Mouse (Mus musculus): Measurements from ENCODE around the gene Tmprss13.

The Tmprss13 gene

DNA sequence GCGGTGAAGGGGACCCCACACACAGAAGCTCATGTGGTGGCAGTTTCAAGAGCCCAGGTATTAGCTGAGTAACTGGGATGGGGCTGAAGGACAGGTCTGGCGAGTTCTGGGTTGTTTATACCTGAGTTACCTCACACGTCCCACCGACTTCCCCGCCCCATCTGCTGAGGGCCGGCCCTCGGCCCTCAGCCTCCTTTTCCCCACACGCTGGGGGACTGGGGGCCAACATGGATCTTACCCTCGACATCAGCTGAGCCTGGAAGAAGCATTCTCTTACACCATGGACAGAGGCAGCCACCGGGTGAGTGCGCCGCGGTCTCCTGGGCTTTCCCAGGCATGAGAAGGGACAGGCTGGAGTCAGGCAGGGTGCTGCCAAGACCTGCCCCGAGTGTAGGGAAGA, at the start of gene Tmprss13:
Gene Tmprss13 (plus strand): TSS at position 246 of the 400 bp plus-strand sequence.
- DNase-seq (ENCODE audit: low spot score in 2 of 2) = no peak

DNA sequence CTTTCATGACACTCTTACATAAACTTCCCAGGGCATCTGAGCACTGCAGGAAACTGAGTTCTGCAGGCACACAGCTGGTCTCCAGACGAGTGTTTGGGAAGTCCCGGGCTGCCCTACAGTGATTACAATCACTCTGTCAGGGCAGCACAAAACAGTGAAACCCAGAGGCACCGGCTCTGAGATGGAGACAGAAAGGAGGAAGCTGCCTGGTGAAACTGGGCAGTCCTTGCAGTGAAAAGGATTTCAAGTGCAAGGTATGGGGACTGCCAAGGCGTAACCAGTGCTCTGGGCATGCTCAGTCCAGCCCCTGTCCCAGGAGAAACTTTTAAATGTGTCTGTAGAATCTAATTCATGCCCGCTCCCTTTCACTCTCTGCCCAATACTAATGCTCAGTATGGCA, 46.7 kb upstream of the Tmprss13 start:
- peak in 1 of 2 experiments; percentile 34 for DNase-seq (ENCODE audit: low spot score in 2 of 2)

DNA sequence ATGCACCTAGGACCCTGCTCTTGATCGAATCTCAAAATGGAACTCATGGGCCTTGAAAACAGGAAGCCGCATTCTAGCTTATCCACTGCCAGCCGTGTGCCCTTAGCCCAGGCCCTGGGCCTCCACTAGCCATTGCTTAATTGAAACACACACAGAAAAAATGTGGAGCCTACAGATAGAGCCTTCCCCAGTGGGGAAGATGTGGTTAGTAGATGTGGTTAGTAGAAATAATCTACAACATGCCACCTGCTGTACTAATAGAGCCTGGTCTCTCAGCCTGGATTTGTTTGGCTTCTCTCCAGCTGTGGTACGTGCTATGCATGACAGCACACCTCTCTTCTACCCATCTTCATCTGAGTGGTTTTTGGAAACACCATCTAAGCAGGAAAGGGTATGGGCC, 44.7 kb upstream of the Tmprss13 start:
- DNase-seq (ENCODE audit: low spot score in 2 of 2) = no peak

DNA sequence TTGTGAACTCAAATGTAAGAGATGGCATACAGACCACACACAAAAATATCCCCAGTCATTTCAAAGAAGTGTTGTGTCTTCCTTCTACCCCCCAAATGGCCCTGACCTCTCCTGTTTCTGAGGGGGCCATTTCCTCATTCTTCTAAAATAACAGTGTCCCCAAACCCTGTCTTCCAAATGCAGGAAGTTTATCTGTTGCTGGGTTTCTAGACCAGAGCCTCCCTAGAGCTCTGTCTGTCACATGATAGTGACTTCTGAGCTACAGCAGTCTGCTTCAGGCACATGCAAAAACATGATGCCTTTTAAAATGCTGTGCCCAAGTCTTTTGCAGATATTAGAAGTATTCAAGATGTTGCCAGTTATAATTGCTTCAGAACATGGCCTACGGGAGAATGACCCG, 44.3 kb upstream of the Tmprss13 start:
- DNase-seq (ENCODE audit: low spot score in 2 of 2) = peak in 1 of 2 experiments; percentile 49

DNA sequence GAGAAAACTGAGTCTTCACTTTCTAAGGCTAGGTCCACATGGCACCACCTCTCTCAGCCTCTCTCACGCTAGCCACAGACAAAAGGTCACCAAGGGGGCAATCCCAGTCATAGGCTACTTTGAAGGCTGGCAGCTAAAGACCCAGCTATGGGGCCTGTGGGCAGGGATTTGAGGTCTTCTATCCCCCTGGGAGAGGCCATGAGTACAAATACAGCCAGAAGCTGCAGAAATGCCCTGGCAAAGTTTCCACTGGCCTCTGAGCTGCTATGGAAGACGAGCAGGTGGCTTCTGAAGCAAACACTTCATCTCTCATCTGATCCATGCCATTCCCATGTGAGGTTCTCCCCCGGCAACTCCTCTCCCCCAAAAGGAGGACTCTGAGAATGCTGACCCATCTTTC, 38.8 kb upstream of the Tmprss13 start:
- DNase-seq (ENCODE audit: low spot score in 2 of 2) = no peak

DNA sequence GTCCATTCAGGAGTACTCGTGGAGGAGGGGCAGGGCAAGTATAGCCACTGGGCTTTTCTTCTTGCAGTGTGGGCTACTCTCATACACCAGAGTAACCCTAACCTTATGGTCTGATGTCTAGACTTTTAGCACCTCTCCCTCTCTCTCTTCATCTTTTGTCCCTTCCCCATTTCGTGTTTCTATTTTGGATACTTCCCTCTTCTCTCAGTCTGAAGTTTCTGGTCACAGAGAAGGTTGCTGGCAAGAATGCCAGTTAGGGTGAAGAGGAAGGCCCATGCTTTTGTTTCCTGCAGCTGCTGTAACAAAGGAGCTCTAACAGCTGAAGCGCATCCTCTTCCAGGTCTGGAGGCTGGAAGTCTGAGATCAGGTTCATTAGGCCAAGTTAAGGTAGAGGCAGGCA, 38.0 kb upstream of the Tmprss13 start:
- no peak for DNase-seq (ENCODE audit: low spot score in 2 of 2)

DNA sequence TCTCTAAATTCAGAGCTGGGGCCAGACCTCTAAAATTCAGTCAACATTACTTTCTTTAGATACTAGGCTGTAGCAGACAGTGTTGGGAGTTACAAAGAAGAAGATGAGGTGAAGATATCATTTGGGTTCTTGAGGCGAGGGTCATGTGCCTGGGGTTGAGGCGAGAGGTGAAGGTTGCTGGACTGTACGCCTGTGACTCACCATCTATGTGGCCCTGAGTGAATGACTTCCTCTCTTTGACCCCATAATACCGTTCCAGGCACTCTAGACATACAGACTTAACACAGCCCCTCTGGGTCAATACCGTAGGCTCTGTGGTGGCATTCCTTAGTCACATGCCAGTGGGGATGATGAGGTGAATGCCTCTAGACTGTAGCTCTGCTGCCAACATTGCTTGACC, 36.4 kb upstream of the Tmprss13 start:
- DNase-seq (ENCODE audit: low spot score in 2 of 2) = no peak

DNA sequence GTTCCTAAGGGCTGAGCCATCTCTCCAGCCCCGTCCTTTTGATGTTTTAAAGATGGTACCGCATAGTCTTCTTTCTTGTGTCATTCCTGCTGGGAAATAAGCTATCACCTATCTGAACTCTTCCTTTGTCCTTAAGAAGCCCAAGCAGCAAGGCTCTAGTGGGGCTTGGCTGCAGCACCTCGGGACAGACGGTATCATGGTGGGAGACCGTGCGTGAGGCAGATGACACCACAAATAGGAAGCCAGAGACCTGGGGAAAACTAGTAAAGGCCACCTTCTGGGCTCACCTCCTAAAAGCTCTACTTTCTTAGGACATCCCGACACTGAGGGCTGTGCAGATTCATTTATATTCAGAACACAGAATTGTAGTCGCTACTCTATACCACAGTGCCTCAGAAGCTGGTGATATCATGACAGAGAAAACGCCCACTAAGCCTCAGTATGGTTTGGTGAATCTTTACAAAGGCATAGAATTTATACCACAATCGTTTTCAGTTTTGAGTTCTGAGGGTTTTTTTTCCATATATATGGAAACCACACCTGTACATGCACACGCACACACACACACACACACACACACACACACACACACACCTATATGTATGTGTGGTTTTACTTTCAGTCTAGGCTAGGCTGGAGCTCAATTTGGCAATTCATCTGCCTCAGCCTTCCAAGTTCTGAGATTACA, 27.3 kb upstream of the Tmprss13 start:
- DNase-seq (ENCODE audit: low spot score in 2 of 2) = no peak

DNA sequence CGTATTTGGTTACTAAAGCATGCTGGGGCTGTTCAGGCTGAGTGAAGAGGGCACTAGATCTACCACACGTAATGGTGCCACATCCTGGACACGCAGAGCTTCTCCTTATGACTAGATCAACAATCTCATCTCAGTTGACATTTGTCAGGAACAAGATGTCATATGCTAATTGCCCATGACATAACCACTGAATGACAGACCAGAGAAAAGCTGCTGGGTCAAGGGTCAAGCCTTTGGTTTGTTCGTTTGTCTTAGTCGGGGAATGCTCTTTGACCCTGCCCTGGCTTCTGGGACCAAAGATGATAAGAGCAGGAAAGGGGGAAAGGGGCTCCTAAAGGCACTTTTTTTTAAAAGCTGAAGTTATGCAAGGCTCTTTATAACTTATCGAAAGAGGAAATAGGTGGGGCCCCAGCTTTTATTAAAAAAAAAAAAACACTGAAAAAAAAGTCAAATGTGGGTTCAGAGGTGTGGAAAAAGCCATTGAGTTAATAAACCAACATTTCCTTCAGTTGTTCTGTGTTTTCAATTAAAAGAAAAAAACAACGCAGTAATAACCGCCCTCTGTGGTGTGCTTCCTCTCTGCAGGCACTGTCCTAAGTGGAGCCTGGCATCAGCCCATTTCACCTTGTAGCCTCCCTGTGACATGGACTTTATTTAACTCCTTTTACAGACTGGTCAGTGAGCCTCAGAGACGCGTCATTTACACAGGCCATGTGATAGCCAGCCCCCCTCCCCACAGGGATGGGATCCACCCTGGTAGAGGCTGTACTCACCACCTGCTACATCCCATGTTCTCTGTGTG, 24.5 kb upstream of the Tmprss13 start:
- no peak for DNase-seq (ENCODE audit: low spot score in 2 of 2)

DNA sequence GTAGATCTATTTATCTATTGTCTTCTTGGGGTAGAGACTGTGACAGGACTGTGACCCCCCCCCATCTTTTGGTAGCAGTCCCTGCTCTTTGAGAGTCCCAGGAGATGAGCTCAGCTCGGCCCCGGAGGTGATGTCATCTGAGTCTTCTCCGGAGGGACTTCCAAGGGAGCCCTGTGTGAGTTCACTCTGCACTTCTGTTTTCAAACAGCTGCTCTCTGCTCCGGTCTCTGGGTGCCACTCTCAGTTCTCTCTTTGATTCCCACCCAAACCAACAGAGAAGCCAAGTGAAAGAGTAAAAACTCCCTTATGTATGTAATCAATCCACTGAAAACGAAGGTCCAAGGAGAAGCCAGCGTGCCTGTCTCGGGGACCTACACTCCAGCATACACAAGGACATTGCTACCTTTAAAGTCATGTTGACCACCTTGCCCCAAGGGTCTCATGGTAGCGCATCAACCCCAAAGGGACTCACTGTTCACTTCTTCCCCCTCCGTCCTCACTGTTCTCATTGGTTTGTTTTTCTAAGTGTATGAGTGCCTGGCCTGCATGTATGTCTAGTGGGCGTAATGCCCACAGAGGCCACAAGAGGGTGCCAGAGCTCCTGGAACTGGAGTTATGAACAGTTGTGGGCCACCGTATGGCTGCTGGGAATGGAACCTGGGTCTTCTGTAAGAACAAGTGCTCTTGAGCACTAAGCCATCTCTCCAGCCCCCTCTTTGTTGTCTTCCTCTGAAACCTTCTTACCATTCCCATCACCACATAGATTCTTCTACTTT, 19.5 kb upstream of the Tmprss13 start:
- DNase-seq (ENCODE audit: low spot score in 2 of 2) = peak; percentile 45 to 61

DNA sequence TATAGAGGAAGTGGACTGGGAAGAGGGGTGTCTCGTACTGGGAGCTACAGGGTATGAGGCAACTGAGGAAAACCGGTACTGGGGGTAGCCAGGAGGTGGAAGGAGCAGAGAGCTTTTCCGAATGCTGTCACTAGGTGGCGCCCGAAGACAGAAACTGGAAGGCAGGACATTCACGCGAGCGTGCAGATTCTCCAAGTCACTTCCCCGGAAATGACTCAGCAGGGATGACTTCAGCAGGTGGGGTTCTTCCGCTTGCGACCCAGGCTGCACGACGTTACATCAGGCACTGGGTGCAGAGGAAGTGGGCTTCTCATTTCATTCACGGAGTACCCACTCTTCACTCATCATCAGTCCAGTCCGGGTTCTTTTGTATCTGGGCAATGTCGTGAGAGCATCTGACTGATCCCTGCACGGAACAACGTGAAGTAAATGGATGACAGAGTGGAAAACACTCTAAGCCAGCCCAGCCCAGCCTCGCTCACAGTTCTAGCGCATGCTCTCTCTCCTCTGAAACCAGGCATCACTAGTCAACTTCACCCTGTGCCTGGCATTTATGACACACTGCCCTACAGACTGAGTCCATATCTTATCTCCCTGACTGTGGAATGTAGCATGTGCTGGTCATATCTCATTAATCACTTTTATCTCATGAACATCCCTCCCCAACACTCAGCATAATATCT, 18.3 kb upstream of the Tmprss13 start:
- peak; percentile 91 to 94 for DNase-seq (ENCODE audit: low spot score in 2 of 2)

DNA sequence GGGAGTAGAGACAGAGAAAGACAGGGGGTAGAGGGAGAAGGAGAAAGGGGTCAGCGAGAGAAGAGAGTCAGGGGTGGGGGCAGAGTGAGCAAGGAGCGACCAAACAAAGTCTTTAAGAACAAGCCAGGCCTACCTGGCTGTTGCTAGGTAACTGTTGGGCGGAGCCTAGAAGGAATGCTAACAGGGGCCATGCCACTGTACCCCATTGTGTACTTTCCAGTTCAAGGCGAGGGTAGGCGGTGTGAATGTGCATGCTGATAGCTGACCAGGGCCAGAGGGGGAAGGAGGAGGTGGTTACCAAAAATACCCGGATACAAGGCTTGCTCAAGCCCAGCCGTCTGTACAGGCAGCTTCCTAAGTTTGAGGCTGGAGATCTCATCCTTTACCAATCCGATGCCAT, 17.1 kb upstream of the Tmprss13 start:
- DNase-seq (ENCODE audit: low spot score in 2 of 2) = no peak

DNA sequence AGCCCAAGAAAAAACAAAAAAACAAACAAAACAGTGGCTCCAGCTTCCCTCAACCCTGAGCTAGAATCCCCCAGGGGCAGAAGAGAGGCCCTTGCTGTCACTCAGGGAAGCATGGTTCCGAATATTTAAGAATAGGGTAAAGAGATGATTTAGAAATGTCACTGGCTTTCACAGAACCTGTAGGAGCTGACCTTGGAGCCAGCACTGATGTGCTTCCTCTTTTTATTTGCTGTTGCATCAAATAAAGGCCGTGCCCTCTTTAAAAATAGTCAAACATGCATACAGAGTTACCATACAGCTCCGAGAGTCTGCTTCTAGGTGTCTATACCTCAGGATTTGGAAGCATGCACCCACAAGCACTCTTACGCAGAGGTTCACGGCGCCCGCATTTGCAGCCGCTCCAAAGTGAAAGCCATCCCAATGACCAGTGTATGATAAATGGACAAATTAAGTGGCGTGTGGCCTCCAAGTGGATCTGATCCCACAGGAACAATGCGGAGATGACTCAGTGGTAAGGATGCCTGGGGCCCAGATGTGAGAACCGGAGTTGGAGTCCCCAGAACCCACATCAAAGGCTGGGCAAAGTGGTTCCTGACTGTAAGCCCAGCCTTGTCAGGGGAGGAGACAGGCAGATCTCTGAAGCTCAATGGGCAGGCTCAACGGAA, 12.0 kb upstream of the Tmprss13 start:
- no peak for DNase-seq (ENCODE audit: low spot score in 2 of 2)

DNA sequence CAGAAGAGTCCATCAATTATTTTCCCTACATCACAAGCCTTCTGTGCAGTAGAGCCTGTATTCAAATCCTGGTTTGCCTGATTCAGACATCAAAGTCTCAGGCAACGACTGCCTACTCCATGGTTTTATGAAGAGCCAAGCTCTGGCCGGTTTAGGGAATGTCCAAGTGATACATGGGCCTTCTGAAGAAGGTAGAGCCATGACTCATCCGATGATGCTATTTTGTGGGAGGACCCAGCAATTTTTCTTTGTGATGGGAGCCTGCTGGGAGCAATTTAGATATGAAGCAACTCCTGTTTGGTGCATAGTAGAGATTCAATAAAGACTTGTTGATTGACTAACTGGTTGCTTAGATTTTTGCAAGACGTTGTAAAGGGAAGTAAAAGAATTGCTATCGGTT, 10.4 kb upstream of the Tmprss13 start:
- DNase-seq (ENCODE audit: low spot score in 2 of 2) = no peak

DNA sequence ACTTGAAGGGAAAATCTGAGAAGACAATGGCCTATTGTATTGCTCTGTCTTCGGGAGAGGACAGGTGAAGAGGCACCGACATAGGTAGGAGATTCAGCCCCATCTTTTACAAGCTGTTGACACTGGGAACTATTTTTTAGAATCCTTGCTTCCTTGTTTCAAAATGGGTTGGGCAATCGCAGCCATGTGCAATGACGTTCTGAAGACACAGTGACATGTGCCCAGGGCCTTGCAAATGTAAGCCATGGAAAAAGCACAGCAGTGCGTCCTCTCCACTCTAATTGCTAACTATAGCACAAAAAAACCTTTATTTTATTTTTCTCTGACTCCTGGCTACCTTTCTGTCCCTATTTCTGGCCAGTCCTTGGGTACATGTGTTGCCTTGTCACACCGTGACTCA, 7.0 kb upstream of the Tmprss13 start:
- no peak for DNase-seq (ENCODE audit: low spot score in 2 of 2)

DNA sequence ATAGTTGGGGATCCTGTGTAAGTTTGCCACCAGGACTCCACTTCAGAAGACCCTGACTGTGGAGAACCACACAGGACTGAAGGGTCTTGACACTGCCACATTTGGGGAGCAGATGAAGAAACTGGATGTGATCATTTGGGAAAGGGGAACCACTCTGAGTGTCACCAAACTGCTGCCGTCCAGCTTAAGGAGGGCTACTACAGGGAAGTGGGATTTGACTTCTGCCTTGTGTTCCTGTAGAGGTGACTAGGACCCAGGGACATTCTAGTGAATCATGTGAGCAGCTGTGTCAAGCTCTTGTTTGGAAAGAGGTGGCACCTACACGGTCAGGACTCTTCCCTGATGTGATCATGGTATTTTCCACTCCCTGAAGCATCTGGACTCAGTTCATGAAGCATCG, 5.0 kb upstream of the Tmprss13 start:
- DNase-seq (ENCODE audit: low spot score in 2 of 2) = no peak

DNA sequence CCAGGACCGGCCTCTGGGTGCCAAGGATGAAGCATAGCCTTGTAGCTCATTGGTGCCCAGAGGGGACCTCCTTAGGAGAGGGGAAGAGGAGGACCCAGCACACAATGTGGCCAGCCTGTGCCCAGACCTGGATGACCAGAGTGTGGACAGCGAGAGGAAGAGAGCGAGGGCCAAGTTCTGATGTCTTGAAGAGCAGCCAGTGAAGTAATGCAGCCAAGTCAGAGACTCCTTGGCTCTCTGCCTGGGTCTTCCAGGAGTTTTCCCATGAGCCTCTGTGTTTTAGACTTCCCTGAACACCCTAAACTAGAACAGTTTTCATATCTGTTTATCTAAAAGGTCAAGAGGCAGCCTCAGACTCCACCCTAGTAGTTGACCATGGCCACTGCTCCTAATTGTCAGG, 1.3 kb upstream of the Tmprss13 start:
- DNase-seq (ENCODE audit: low spot score in 2 of 2) = no peak

DNA sequence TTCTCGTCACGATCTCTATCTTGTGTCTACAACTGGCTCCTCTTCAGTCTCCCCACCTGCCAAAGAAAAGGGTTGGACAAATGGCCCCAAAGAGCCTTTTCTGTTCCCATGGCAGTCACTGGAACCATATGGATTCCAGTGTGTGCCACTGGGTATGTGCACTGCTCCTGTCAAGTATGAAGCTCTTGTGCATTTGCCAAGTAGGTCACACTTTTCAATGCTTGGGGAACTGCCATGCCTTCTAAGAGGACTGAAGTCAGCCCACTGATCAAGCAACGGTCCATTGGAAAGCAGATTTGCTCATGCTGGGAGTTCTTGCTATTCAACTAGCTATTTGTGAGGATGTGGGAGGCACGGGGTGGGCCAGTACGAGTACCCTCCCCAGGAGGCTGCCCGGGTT, 2.6 kb downstream of the Tmprss13 start:
- no peak for DNase-seq (ENCODE audit: low spot score in 2 of 2)

DNA sequence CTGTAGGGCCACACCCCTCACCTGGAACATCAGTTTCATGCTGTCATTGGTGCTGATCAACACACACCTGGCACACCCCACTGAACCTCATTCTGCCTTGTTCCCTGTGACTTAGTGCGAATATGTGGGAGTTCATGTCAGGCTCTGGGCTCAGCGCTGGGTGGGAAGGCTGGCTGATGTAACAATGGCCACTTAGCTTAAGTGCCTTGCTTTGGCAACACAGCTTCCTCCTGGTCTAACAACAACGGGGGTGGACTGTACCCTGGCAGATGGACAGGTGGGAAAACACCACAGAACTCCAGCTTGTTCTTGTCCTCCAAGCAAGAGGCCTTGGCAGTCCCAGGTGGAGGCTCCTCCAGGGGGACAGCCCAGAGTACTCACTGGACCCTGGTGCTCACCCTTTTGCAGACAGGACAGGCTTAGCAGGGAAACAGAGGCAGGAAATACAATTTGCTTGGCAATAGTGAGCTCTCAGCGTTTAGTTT, 3.1 kb downstream of the Tmprss13 start:
- no peak for DNase-seq (ENCODE audit: low spot score in 2 of 2)

DNA sequence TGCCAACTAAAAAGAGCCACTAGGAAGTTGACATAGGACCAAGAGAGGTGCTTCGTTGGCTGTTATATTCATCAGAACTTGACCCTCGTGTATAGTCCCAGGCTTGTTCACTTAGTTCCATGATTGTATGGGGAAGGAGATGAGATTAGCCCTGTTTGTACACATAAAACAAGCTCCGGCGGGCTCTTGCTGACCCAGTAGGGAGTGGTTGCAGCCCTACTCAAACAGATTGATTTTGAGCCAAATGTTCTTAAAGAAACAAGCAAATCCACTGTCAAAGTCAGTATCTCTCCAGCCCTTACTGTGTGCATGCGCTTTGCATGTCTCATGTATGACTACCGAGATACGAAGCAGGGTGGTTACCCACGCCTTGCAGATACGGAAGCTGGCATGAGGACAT, 7.5 kb downstream of the Tmprss13 start:
- DNase-seq (ENCODE audit: low spot score in 2 of 2) = no peak

DNA sequence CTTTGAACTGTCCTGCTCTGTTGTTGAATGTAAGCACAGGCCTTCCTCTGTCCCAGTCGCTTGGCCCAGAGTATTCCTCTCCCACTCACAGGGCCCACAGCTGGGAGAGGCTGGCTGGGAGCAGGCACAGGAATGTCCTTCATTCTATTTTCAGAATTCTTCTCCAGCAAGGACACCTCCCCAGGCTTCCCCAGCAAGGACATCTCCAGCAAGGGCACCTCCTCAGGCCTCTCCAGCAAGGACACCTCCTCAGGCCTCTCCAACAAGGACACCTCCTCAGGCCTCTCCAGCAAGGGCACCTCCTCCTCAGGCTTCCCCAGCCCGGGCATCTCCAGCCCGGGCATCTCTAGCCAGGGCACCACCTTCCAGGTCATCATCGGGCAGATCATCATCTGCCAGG, 9.4 kb downstream of the Tmprss13 start:
- DNase-seq (ENCODE audit: low spot score in 2 of 2) = peak in 1 of 2 experiments; percentile 11

Measured in heart, adult 9 months (tissue).